Mouse (Mus musculus) MEL (cell line): ENCODE measurements around the gene Ypel3.

Source experiments
- BHLHE40 ChIP-seq: IDR thresholded peaks from 2 replicates; pipeline ENCODE4 v1.6.1; 2012; ENCODE audit warnings: low read depth, mild to moderate bottlenecking, inconsistent platforms, low read length, improper control_type of control experiment, borderline replicate concordance
- CHD2 ChIP-seq: IDR thresholded peaks from 2 replicates; pipeline ENCODE4 v1.6.1; 2011; ENCODE audit warnings: low read length, improper control_type of control experiment
- CTCF ChIP-seq, 3 experiments: IDR thresholded peaks in 2 of 3; conservative IDR thresholded peaks in 1 of 3; 2 replicates each; pipeline ENCODE4 v1.5.1; 2011 to 2012; ENCODE audit warnings: low read length in 3 of 3, low read depth in 2 of 3, mild to moderate bottlenecking in 2 of 3, improper control_type of control experiment in 1 of 3, inconsistent platforms in 1 of 3, mixed read lengths in 1 of 3, moderate library complexity in 1 of 3; ENCODE audit not compliant: control insufficient read depth in 1 of 3, insufficient read depth in 1 of 3, poor library complexity in 1 of 3, severe bottlenecking in 1 of 3
- ELF1 ChIP-seq: IDR thresholded peaks from 2 replicates; pipeline ENCODE4 v1.6.1; 2014; ENCODE audit warnings: low read depth, mild to moderate bottlenecking, inconsistent platforms, low read length, improper control_type of control experiment, moderate library complexity
- GATA1 ChIP-seq: IDR thresholded peaks from 2 replicates; pipeline ENCODE4 v1.6.1; 2011; ENCODE audit warnings: low read depth, low read length, improper control_type of control experiment
- MEF2A ChIP-seq: IDR thresholded peaks from 2 replicates; pipeline ENCODE4 v1.6.1; 2014; ENCODE audit warnings: low read depth, mild to moderate bottlenecking, inconsistent platforms, low read length, improper control_type of control experiment; ENCODE audit not compliant: poor library complexity, insufficient replicate concordance, severe bottlenecking; ENCODE audit errors: extremely low read depth
- POLR2A ChIP-seq, 2 experiments: IDR thresholded peaks; 2 replicates each; pipeline ENCODE4 v1.6.1; 2011 to 2012; ENCODE audit warnings: low read length in 2 of 2, mild to moderate bottlenecking in 2 of 2, control low read depth in 1 of 2, improper control_type of control experiment in 1 of 2, low read depth in 1 of 2, moderate library complexity in 1 of 2; ENCODE audit not compliant: control insufficient read depth in 1 of 2, insufficient read depth in 1 of 2, poor library complexity in 1 of 2
- POLR2AphosphoS5 ChIP-seq: IDR thresholded peaks from 2 replicates; pipeline ENCODE4 v1.6.1; 2012; ENCODE audit warnings: low read depth, borderline replicate concordance, mild to moderate bottlenecking, inconsistent platforms, low read length, moderate library complexity, mixed read lengths
- RAD21 ChIP-seq: IDR thresholded peaks from 2 replicates; pipeline ENCODE4 v1.6.1; 2011; ENCODE audit warnings: mild to moderate bottlenecking, low read depth, low read length, improper control_type of control experiment
- SIN3A ChIP-seq: IDR thresholded peaks from 2 replicates; pipeline ENCODE4 v1.6.1; 2012; ENCODE audit warnings: low read length, improper control_type of control experiment, inconsistent platforms
- SMC3 ChIP-seq: IDR thresholded peaks from 2 replicates; pipeline ENCODE4 v1.6.1; 2011; ENCODE audit warnings: low read depth, low read length, improper control_type of control experiment
- USF2 ChIP-seq, 2 experiments: IDR thresholded peaks; 2 replicates each; pipeline ENCODE4 v1.6.1; 2011 to 2012; ENCODE audit warnings: improper control_type of control experiment in 2 of 2, low read length in 2 of 2, borderline replicate concordance in 1 of 2, inconsistent platforms in 1 of 2, low read depth in 1 of 2, mild to moderate bottlenecking in 1 of 2; ENCODE audit not compliant: insufficient read depth in 1 of 2

- TF ChIP-seq SMC3 (no peak), CTCF (IDR thresholded peaks at IDR 0.05 in 2 of 3, conservative IDR thresholded peaks at IDR 0.05 in 1 of 3; ENCODE audit: control insufficient read depth in 1 of 3, insufficient read depth in 1 of 3, low read depth in 2 of 3, low read length in 3 of 3, poor library complexity in 1 of 3, severe bottlenecking in 1 of 3) (peak; percentile 9 to 49 (median 24); a peak in 4 of 6 replicates), RAD21 (no peak), POLR2AphosphoS5 (no peak), CHD2 (no peak), USF2 (IDR thresholded peaks at IDR 0.05; ENCODE audit: borderline replicate concordance in 1 of 2, insufficient read depth in 1 of 2, low read depth in 1 of 2, low read length in 2 of 2) (no peak), ELF1 (no peak), POLR2A (IDR thresholded peaks at IDR 0.05; ENCODE audit: control insufficient read depth in 1 of 2, insufficient read depth in 1 of 2, low read depth in 1 of 2, low read length in 2 of 2, poor library complexity in 1 of 2) (no peak), MEF2A (no peak), SIN3A (peak; percentile 35; the same call in 1 of the 2 replicates), GATA1 (no peak), BHLHE40 (no peak)
Observed at GRCm38 (mm10) chr7:126795387-126796317, 18.9 kb downstream of the Ypel3 start.
